Mouse (Mus musculus) skeletal muscle tissue, postnatal 0 days (tissue): ENCODE data around the gene Kifap3. TPM values are rescaled to one million over a fixed set of nuclear protein-coding genes. Genes with fewer than 3 reads are reported as not detected.

ENCODE experiments used
- polyA plus RNA-seq: library from polyadenylated mRNA; unstranded; fragments of >200 nt; fragmentation: Nextera tagmentation; extraction: Ambion mirVana; gene quantifications from 2 replicates; pipeline ENCODE4 v1.2.1, GENCODE M21; 2015

Gene Kifap3
- polyA plus RNA-seq: 15.8 and 16.3 TPM in 2 replicates

GRCm38 (mm10) chr1:163779336-163780115 lies at the start of gene Kifap3:
Gene Kifap3 (plus strand): TSS chr1:163779583.

GRCm38 (mm10) chr1:163928846-163929245 lies 149.5 kb downstream of the Kifap3 start, which contains the start of gene Scyl3:
Gene Scyl3 (plus strand): TSS chr1:163929100.

Other genes with a start within 250 kb of the Kifap3 start
- 23.1 and 33.4 TPM in 2 replicates for gene Mettl11b, start 54.4 kb upstream of the Kifap3 start, polyA plus RNA-seq
- gene Scyl3, start 149.5 kb downstream of the Kifap3 start, polyA plus RNA-seq: 6.1 and 7.7 TPM in 2 replicates
- 2.6 and 3.5 TPM in 2 replicates for gene BC055324, start 215.2 kb downstream of the Kifap3 start, polyA plus RNA-seq
- gene Mettl18, start 215.3 kb downstream of the Kifap3 start, polyA plus RNA-seq: 4.2 TPM in 2 replicates